Mouse (Mus musculus): ENCODE measurements around the gene Lat.

GRCm38 (mm10) chr7:126330693-126331092 lies 38.7 kb downstream of the Lat start:
- TF ChIP-seq CTCF (conservative IDR thresholded peaks at IDR 0.05; ENCODE audit: low read length) (no peak), NANOG (IDR thresholded peaks at IDR 0.05; ENCODE audit: borderline replicate concordance, low read length) (no peak)

All from E14TG2a.4 (cell line).